Mouse (Mus musculus) CD8-positive naive resting alpha-beta T cell, adult 2 months (primary cell): Measurements from ENCODE around the gene Olfr1406.
"Not testable (repeated sequence)": the region's sequence is repeated elsewhere in the genome, so short reads cannot be mapped to it uniquely, and the experiment has no call there.

Experiments
- DNase-seq, 2 experiments: peaks; one replicate each; pipeline ENCODE4 v3.0.0; 2022; ENCODE audit warnings: low read depth in 2 of 2, low spot score in 2 of 2

Gene Olfr1406

DNA sequence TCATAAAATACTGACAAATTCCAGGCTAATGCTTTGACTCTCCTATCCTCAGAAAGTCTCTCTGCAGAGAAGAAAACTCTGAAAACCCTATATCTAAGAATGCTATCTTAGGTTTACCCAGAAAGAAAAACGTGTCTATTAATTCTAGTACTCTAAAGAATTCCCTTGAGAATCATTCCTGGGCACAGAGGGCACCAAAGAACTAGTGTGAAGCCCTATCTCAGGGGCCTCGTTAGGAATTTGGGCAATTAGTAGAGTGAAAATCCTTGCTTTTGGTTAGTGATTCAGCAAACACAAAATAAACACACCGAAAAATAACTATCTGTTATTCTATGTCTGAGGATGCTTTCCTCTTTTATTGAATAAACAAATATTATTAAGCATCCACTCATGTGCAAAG is at the start of gene Olfr1406:
Gene Olfr1406, minus strand, starts transcription at position 101 of the 400 bp plus-strand sequence.
- DNase-seq, result no peak

DNA sequence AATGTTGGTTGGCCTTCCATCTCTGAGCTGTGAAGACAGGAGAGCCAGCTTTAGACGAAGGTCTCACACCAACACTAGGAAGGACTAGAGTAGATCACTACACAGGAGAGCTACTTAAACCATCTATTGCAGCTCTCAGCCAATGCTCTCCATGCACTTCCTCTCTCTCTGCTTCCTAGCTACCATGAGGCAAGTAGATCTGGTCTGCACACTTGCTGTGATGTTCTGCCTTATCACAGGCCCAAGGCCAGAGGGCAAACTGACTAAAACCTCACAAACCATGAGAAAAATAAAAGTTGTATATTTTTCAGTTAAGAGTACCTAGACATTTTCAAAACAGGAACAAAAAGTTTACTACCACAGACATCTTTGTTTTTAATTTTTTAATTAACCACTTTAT is 46.6 kb upstream of the Olfr1406 start:
- DNase-seq, result not testable (repeated sequence)

DNA sequence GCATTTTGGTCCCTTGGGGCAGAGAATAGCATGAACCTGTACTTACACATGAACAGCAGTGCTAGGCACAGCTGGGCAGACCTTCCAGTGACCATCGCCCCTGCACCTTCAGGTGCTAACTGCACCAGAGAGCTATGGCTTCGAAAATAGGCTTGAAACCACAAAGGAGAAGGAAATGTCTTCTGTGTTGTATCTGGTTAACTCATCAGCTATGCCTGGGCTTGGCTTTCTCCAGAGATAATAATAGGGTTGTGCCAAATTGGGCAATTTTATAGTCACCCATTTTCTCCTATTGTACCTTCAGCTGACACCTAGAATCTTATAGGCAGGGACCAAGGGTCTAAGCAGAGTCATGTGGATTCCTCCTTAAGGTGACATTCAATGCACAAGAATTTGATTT is 36.6 kb upstream of the Olfr1406 start, which contains the start of gene Fcer1a:
Gene Fcer1a, minus strand, starts transcription at position 134 of the 400 bp plus-strand sequence.
- DNase-seq, result no peak

DNA sequence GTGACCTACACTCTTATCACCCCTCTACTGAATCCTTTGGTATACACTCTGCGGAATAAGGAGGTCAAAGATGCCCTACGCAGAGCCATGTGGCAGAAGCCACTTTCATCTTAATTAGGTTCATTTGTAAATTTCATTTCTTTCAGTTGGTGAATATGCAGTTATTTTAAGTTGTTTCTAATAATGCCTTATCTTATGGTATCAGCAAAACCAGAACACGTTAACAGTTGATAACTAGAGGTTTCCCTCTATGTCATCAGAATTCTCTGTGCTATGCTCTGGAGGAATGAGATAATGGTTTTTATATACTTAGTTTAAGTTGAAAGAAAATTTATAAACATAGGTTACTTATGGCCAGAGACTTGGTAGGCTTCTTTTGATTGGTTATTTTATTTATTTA is 26.0 kb upstream of the Olfr1406 start:
- no peak for DNase-seq

DNA sequence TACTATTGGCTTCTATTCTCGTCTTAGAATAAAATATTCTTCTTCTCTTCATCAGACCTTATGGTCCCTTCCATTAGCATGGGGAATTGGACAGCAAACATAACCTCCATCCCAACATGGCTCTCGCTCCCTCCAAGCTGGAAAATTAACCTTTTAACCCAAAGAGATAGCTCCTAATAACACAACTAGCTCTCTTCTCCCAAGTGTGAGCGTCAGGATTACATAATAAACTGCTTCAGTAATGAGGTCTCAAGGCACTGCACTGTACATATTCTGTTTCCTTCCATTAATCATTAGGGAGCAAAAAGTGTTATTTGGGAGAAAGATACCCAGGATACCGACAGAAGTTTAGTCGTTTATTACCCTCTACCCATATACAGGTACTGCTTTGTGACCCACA is 21.7 kb upstream of the Olfr1406 start, which contains the start of gene Olfr1404:
Gene Olfr1404, plus strand, starts transcription at position 301 of the 400 bp plus-strand sequence.
- no peak for DNase-seq

DNA sequence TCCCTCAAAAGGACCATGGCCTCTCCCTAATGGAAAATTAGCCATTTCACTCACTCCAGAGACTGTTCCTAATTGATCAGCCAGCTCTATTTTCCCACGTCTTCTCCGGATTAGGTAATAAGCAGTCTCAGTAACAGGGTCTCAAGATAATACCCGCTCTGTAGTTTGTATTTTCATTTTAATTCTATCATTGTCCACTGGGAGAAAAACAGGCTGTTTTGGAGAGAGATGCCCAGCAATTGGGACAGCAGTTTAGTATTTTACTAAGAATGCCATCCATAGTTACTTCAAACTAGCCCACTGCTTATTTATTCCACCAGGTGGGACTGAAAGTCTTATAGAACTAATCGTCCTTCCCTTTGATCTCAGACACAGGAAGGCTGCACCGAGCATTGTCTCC is 7.1 kb upstream of the Olfr1406 start, which contains the start of gene Olfr218:
Gene Olfr218, plus strand, starts transcription at position 301 of the 400 bp plus-strand sequence.
- DNase-seq, result no peak

DNA sequence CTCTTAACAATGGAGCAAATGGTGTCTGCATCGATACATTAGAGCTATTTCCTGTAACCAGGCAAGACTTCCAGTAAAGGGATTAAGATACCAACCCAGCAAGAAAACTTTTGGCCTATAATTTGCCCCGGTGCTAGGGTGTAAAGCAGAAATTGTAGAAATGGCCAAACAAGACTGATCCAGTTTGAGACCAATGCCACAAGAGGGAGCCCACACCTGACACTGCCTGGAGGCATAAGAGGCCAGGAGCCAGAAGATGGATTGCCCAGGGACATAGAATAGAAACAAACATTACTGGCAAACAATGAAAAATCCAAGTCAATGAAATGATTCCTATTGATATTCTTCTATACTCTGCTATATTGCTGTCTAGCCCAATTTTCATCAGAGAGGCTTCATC is 5.9 kb upstream of the Olfr1406 start:
- no peak for DNase-seq

DNA sequence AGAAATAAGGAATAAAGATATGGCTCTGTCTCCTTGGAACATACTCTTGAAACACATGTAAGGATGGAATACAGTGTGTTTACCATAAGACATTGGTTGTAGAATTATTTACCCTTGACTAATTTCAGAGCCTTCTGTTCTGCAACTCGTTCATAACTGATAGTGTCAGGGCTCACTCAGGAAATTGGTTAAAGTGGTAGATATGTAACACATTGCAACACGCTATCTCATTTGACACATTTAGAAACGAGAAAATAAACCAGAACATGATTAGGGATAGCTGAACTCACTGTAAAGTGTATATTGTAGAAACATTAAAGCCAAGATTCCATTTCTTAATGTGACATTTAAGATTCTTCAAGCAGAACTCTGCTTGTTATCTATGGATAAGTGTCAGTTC is 1.6 kb upstream of the Olfr1406 start:
- DNase-seq, result no peak

DNA sequence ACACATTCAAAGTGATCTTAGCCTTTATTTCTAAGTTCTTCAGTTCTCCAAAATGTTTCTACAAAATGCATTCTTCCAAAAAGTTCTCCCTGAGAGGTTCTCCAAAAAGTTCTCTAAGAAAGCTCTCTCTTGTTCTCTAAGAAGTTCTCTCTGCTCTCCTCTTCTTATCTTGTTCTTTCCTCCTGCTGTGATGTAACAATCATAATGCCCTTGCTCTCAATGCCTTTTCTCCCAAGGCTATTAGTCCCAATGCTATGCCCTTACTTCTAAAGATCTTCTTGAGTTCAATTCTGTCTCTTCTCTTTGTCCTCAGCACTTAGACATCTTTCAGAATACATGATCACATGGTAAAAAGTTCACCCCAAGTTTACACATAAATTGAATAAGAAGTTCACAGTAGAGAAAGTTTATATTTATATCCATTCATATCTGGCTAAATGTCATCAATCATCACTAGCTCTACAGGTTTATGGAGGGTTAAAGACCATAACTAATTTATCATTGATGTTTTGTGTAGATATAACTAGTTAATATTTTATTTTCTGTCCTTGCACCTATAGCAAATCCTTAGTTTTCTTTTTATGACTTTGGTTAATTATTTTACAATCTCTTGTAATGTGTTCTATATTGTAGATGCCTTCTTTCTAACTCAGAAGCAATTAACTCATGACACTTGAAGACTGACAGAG is 16.1 kb downstream of the Olfr1406 start:
- DNase-seq, result no peak

DNA sequence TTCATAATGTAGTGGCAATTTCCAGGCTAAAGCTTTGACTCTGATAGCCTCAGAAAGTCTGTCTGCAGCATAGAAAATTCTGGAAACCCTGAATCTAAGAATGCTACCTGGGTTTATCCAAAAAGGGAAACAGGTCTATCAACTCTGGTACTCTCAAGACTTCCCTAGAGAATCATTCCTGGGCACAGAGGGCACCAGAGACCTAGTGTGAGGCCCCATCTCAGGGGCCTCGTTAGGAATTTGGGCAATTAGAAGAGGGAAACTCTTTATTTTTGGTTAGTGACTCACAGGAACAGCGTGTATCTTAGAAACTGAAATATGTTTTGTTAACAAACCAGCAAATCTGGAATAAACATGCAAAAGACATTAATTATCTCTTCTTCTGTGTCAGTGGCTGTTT is 53.2 kb downstream of the Olfr1406 start, which contains the start of gene Olfr1408:
Gene Olfr1408, minus strand, starts transcription at position 101 of the 400 bp plus-strand sequence.
- no peak for DNase-seq
